Mouse (Mus musculus) liver, embryonic 13.5 days (tissue): Measurements from ENCODE around the gene Nrxn2. TPM values are rescaled to one million over a fixed set of nuclear protein-coding genes. Genes with fewer than 3 reads are reported as not detected.

Source experiments
- ATAC-seq: fragments of 200-750 bp; cut with Nextera tagmentation; 2 replicates; pipeline ENCODE4 v1.8.0; 2017; ENCODE audit warnings: low read depth, mild to moderate bottlenecking, moderate number of reproducible peaks, moderate library complexity
- DNase-seq: peaks from one replicate; pipeline ENCODE4 v3.0.0; 2022
- H3K27ac ChIP-seq: fragments of 300-500 bp; sonication (generic); 2 replicates; pipeline ENCODE4 v1.5.1; 2015; ENCODE audit warnings: moderate library complexity, mild to moderate bottlenecking, inconsistent platforms
- H3K27me3 ChIP-seq: fragments of 300-500 bp; sonication (generic); 2 replicates; pipeline ENCODE4 v1.6.1; 2015; ENCODE audit warnings: mild to moderate bottlenecking, inconsistent platforms
- H3K36me3 ChIP-seq: fragments of 300-500 bp; sonication (generic); 2 replicates; pipeline ENCODE4 v1.6.1; 2015; ENCODE audit warnings: mild to moderate bottlenecking, inconsistent platforms
- H3K4me1 ChIP-seq: fragments of 300-500 bp; sonication (generic); replicated peaks from 2 replicates; pipeline ENCODE4 v1.6.1; 2015; ENCODE audit warnings: inconsistent platforms
- H3K4me2 ChIP-seq: fragments of 300-500 bp; sonication (generic); 2 replicates; pipeline ENCODE4 v1.6.1; 2015; ENCODE audit warnings: inconsistent platforms, mild to moderate bottlenecking, moderate library complexity
- H3K4me3 ChIP-seq: fragments of 300-500 bp; sonication (generic); replicated peaks from 2 replicates; pipeline ENCODE4 v1.5.1; 2015; ENCODE audit warnings: mild to moderate bottlenecking, inconsistent platforms
- H3K9ac ChIP-seq: fragments of 300-500 bp; sonication (generic); 2 replicates; pipeline ENCODE4 v1.6.1; 2015; ENCODE audit warnings: mild to moderate bottlenecking, inconsistent platforms
- H3K9me3 ChIP-seq: fragments of 300-500 bp; sonication (generic); replicated peaks from 2 replicates; pipeline ENCODE4 v1.6.1; 2016; ENCODE audit warnings: inconsistent platforms
- WGBS: fragments of 180-500 bp; shearing (Covaris S2); methylation state at CpG from one replicate; pipeline ENCODE4 v1.1.7; 2015; ENCODE audit not compliant: insufficient replicate concordance; 5-methylcytosine and 5-hydroxymethylcytosine counted together
- polyA plus RNA-seq: library from polyadenylated mRNA; unstranded; fragments of >200 nt; fragmentation: Nextera tagmentation; extraction: Ambion mirVana; gene quantifications from 2 replicates; pipeline ENCODE4 v1.2.1, GENCODE M21; 2015

Gene Nrxn2
- polyA plus RNA-seq, 1 experiment from 2014 or later = 0.54 TPM

DNA sequence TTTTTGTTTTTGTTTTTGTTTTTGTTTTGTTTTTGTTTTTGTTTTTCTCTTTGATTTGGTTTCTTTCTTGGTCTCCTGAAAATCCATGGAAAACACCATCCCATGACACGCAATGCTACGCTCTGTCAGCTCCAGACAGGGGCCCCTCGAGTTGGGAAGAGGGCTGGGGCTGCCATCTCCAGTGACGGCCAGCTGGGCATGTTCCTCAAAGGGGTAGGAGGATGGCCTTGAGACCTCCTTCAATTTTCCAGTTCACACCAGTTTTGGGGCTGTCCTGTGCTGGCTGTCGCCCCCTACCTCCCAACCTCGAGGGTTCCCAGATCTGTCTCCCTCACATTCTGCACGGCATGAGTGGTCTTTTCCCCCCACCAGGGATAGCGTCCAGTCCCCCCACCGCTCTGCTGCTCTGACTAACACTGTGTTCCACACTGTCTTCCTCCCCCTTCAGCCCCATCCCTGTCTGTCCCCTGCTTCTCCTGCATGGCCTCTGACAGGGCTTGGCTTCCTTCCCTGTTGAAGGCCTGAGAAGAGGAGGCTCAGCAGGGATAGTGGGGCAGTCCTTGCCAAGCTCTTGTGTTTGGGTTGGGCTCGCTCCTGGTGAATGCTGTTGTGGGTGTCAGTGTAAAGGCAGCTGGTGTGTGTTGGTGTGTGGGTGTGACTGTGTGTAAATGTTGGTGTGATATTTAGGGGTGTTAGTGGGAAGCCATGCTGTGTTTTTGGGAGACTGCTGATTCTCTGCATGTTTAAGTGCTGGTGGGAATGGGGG, 46.0 kb downstream of the Nrxn2 start:
- ATAC-seq (no peak), DNase-seq (no peak)
- Histone ChIP-seq H3K27ac (no peak overlapping the region), H3K36me3 (no peaks in the 10 kb centered on the region), H3K9me3 (0 out of 2 replicates have a peak, but pooled peaks cover 3% of the 10 kb centered on the region), H3K4me1 (0 out of 2 replicates have a peak, but pooled peaks cover 2% of the 10 kb centered on the region), H3K9ac (no peak overlapping the region), H3K4me2 (no peak overlapping the region), H3K27me3 (peaks cover 4% of the 10 kb centered on the region; the same call in 1 of the 2 replicates), H3K4me3 (no peak overlapping the region)
- WGBS = 48% methylated on average over 10 of the region's 10 CpGs

DNA sequence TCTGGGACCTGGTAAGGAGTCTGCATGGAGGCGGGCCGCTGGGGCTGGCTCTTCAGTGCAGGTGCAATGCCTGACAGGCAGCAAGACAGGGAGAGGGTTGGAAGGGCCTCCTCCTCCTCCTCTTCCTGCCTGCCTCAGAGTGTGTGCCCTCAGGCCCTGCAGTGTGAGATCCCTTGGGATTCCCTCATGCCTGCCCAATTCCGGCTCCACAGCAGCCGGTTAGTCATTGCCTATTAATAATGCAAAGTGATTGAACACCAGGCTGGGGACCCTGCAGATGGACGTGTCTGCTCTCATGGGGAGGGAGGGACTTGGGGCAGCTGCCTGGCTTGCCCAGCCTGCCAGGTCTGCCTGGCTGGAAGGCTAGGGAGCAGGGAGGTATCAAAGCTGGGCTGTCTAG, 46.6 kb downstream of the Nrxn2 start:
- DNase-seq = no peak
- WGBS = 63% methylated on average over 5 of the region's 5 CpGs
- peaks cover 4% of the 10 kb centered on the region; the same call in 1 of the 2 replicates for H3K27me3 ChIP-seq
- H3K4me1 ChIP-seq = 0 out of 2 replicates have a peak, but pooled peaks cover 2% of the 10 kb centered on the region
- no peaks in the 10 kb centered on the region for H3K36me3 ChIP-seq
- H3K9ac ChIP-seq = no peak overlapping the region
- no peak for ATAC-seq
- no peak overlapping the region for H3K4me3 ChIP-seq
- H3K27ac ChIP-seq = no peak overlapping the region
- H3K4me2 ChIP-seq = no peak overlapping the region
- 0 out of 2 replicates have a peak, but pooled peaks cover 3% of the 10 kb centered on the region for H3K9me3 ChIP-seq

DNA sequence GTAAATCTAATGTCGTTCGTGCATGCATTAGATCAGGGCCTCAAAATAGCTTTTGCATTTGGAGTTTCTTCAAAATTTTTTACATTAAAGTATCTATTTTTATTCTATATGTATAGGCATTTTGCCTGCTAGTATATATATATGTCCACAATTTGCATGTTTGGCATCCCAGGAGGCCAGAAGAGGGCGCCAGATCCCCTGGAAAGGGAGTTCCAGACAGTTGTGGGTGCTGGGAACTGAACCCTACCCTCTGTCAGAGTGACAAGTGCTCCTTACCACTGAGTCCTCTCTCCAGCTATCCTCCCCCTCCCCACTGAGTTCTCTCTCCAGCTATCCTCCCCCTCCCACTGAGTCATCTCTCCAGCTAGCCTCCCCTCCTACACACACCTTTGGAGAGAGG, 48.4 kb downstream of the Nrxn2 start:
- no peak for DNase-seq
- H3K27ac ChIP-seq = no peak overlapping the region
- H3K4me2 ChIP-seq = no peak overlapping the region
- H3K9me3 ChIP-seq = 0 out of 2 replicates have a peak, but pooled peaks cover 3% of the 10 kb centered on the region
- no peak for ATAC-seq
- 60% methylated on average over 3 of the region's 3 CpGs for WGBS
- H3K9ac ChIP-seq = no peak overlapping the region
- H3K27me3 ChIP-seq = peaks cover 4% of the 10 kb centered on the region; the same call in 1 of the 2 replicates
- H3K4me3 ChIP-seq = no peak overlapping the region
- no peaks in the 10 kb centered on the region for H3K36me3 ChIP-seq
- H3K4me1 ChIP-seq = 0 out of 2 replicates have a peak, but pooled peaks cover 2% of the 10 kb centered on the region

DNA sequence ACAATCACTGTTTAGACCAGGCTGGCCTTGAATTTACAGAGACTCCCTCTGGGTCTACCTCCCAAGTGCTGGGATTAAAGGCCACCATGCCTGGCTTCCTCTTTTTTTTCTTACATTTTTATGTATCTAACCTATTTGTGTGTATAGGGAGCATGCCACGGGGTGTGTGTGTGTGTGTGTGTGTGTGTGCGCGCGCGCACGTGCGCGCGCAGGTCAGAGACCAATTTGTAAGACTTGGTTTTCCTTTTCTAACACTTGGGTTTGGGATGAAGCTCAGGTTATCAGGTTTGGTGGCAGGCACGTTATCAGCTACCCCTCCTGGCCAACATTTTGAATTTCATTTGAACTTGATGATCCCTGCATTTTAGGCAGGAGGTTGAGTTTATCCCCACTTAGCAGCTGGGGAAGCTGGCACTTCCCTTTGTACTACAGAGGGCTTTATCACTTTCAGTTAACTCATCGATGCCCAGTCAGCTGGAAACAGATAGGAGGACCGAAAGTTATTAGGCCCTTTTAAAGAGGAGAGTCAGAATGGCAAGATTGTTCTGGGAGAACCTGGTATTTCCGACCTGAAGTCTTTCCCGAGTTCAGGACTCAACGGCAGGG, 48.9 kb downstream of the Nrxn2 start:
- Histone ChIP-seq H3K27ac (no peak overlapping the region), H3K4me1 (0 out of 2 replicates have a peak, but pooled peaks cover 2% of the 10 kb centered on the region), H3K4me2 (no peak overlapping the region), H3K9me3 (0 out of 2 replicates have a peak, but pooled peaks cover 3% of the 10 kb centered on the region), H3K9ac (no peak overlapping the region), H3K4me3 (no peak overlapping the region), H3K27me3 (peaks cover 4% of the 10 kb centered on the region; the same call in 1 of the 2 replicates), H3K36me3 (no peaks in the 10 kb centered on the region)
- WGBS = 72% methylated on average over 15 of the region's 15 CpGs
- ATAC-seq (no peak), DNase-seq (no peak)

- no peak overlapping the region for H3K27ac ChIP-seq
- no peaks in the 10 kb centered on the region for H3K36me3 ChIP-seq
- no peak overlapping the region for H3K4me2 ChIP-seq
- WGBS = 35% methylated on average over 5 of the region's 5 CpGs
- ATAC-seq = no peak
- H3K27me3 ChIP-seq = no peaks in the 10 kb centered on the region
- H3K4me1 ChIP-seq = peaks cover 2% of the 10 kb centered on the region; the same call in 1 of the 2 replicates
- 0 out of 2 replicates have a peak, but pooled peaks cover 3% of the 10 kb centered on the region for H3K9me3 ChIP-seq
- no peak overlapping the region for H3K4me3 ChIP-seq
- no peak for DNase-seq
- H3K9ac ChIP-seq = no peak overlapping the region
Measured at GRCm38 (mm10) chr19:6471630-6472029, 53.1 kb downstream of the Nrxn2 start.

DNA sequence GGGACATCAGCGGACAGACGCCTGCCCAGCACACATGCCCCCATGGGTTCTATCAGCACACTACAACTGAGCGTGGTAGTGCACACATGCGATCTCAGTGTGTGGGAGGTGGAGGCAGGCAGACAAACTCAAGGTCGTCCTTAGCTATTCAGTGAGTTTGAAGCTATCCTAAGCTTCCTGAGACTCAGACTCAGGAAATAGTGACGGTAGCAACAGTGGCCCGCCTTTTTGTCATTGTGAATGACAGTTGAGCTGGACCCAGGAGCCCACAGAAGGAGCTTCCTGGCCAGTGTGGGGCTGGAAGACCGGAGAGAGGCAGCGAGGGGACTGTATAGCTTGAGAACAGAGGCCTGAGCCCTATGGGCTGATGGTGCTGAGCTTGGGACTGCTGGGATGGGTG, 54.3 kb downstream of the Nrxn2 start:
- H3K27ac ChIP-seq = no peak overlapping the region
- whole genome bisulfite sequencing = 54% methylated on average over 9 of the region's 9 CpGs

DNA sequence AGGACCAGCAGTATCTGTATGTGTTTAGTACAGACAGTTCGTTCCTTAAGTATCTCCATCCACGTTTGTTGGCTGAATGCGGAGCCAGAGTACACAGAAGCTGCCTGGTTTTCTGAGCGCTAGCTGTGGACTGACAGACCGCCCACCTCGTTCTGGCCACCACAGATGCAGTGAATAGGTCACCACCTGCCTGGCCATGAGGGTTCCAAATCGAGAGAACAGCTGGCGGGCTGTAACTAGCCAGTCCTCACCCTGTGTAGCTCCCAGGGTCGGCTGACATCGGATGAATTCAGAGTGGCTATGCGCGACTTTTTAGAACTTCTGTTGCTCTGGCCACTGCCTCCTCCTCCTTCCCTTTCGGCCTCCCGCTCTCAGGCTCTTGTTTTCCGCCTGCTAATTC, 56.2 kb downstream of the Nrxn2 start:
- H3K9ac ChIP-seq = no peak overlapping the region
- H3K27me3 ChIP-seq = no peaks in the 10 kb centered on the region
- ATAC-seq (no peak), DNase-seq (no peak)
- no peaks in the 10 kb centered on the region; the same call in 1 of the 2 replicates for H3K4me1 ChIP-seq
- H3K4me3 ChIP-seq = no peak overlapping the region
- no peaks in the 10 kb centered on the region for H3K9me3 ChIP-seq
- WGBS = 40% methylated on average over 15 of the region's 15 CpGs
- no peak overlapping the region for H3K27ac ChIP-seq
- no peaks in the 10 kb centered on the region for H3K36me3 ChIP-seq
- no peak overlapping the region for H3K4me2 ChIP-seq

More for the DNA sequence above, 54.3 kb downstream of the Nrxn2 start:
- no peak overlapping the region for H3K9ac ChIP-seq
- H3K4me2 ChIP-seq = no peak overlapping the region
- no peaks in the 10 kb centered on the region for H3K36me3 ChIP-seq
- ATAC-seq (no peak), DNase-seq (no peak)
- no peaks in the 10 kb centered on the region for H3K27me3 ChIP-seq
- H3K9me3 ChIP-seq = no peaks in the 10 kb centered on the region
- H3K4me3 ChIP-seq = no peak overlapping the region
- peaks cover 2% of the 10 kb centered on the region; the same call in 1 of the 2 replicates for H3K4me1 ChIP-seq

- Histone ChIP-seq H3K9ac (no peak overlapping the region), H3K27me3 (no peaks in the 10 kb centered on the region), H3K36me3 (no peaks in the 10 kb centered on the region), H3K4me3 (no peak overlapping the region), H3K4me1 (no peaks in the 10 kb centered on the region; the same call in 1 of the 2 replicates), H3K9me3 (no peaks in the 10 kb centered on the region), H3K4me2 (no peak overlapping the region), H3K27ac (no peak overlapping the region)
- DNase-seq (no peak), ATAC-seq (no peak)
- WGBS = 19% methylated on average over 5 of the region's 5 CpGs
Measured at GRCm38 (mm10) chr19:6475129-6475528, 56.6 kb downstream of the Nrxn2 start.

- Histone ChIP-seq H3K4me1 (no peaks in the 10 kb centered on the region; the same call in 1 of the 2 replicates), H3K9ac (no peak overlapping the region)
- ATAC-seq = no peak
Measured at GRCm38 (mm10) chr19:6477007-6477406, 58.5 kb downstream of the Nrxn2 start.

GRCm38 (mm10) chr19:6478566-6478965, 60.0 kb downstream of the Nrxn2 start:
- no peak overlapping the region for H3K4me2 ChIP-seq
- no peaks in the 10 kb centered on the region; the same call in 1 of the 2 replicates for H3K4me1 ChIP-seq
- H3K4me3 ChIP-seq = no peak overlapping the region
- WGBS = 78% methylated on average over 2 of the region's 2 CpGs
- H3K9ac ChIP-seq = no peak overlapping the region
- DNase-seq (no peak), ATAC-seq (no peak)
- H3K36me3 ChIP-seq = no peaks in the 10 kb centered on the region
- H3K9me3 ChIP-seq = no peaks in the 10 kb centered on the region
- H3K27me3 ChIP-seq = no peaks in the 10 kb centered on the region
- H3K27ac ChIP-seq = no peak overlapping the region

More at GRCm38 (mm10) chr19:6477007-6477406, 58.5 kb downstream of the Nrxn2 start:
- Histone ChIP-seq H3K9me3 (no peaks in the 10 kb centered on the region), H3K27ac (no peak overlapping the region), H3K4me3 (no peak overlapping the region), H3K27me3 (no peaks in the 10 kb centered on the region), H3K36me3 (no peaks in the 10 kb centered on the region), H3K4me2 (no peak overlapping the region)
- no peak for DNase-seq
- WGBS = 40% methylated on average over 4 of the region's 4 CpGs

DNA sequence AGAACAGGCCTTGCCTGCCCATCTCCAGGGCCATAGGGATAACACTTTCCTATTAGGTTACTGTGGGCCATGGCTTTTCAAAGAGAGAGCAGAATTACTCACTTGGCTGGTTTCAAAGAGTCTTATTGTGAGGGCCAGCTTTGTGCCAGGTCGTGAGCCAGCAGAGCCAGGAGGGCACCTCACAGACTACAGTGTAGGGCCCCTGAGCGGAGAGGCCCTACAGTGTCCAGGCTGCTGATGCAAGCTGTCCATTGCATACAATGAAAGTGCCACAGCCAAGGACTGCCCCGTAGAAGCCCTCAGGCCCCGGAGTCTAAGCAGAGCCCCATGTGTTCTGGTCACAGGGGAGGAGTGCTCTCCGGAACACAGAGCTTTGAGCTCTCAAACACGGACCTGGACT, 64.4 kb downstream of the Nrxn2 start:
- WGBS = 65% methylated on average over 6 of the region's 6 CpGs
- no peaks in the 10 kb centered on the region for H3K4me1 ChIP-seq
- DNase-seq (no peak), ATAC-seq (no peak)
- no peak overlapping the region for H3K9ac ChIP-seq
- H3K4me3 ChIP-seq = no peak overlapping the region
- no peaks in the 10 kb centered on the region for H3K9me3 ChIP-seq
- H3K27me3 ChIP-seq = no peaks in the 10 kb centered on the region
- no peaks in the 10 kb centered on the region for H3K36me3 ChIP-seq
- H3K27ac ChIP-seq = no peak overlapping the region
- H3K4me2 ChIP-seq = no peak overlapping the region
